Mouse (Mus musculus) brain, embryonic 14.5 days (tissue): ENCODE results near the gene Rab3il1.

Source experiments
- CTCF ChIP-seq: fragments of 200-500 bp; IDR thresholded peaks from 2 replicates; pipeline ENCODE4 v1.5.1; 2012; ENCODE audit warnings: inconsistent platforms, mild to moderate bottlenecking, moderate library complexity, borderline replicate concordance; ENCODE audit not compliant: insufficient read depth, insufficient read length; ENCODE audit errors: extremely low read depth
- POLR2A ChIP-seq: fragments of 200-500 bp; IDR thresholded peaks from 2 replicates; pipeline ENCODE4 v1.6.1; 2012; ENCODE audit warnings: mild to moderate bottlenecking, inconsistent platforms, borderline replicate concordance; ENCODE audit not compliant: poor library complexity, insufficient read depth, insufficient read length, severe bottlenecking; ENCODE audit errors: extremely low read depth

- no peak for TF ChIP-seq CTCF
- TF ChIP-seq POLR2A, result no peak
These were observed 35.2 kb upstream of the Rab3il1 start for GRCm38 (mm10) chr19:9966096-9966867.
